Mouse (Mus musculus): ENCODE data around the gene Mn1. TPM values are rescaled to one million over a fixed set of nuclear protein-coding genes. Genes with fewer than 3 reads are reported as not detected.

Gene Mn1
- total and polyA plus RNA-seq, 3 experiments = 5.5 to 23.9 (median 18.7) TPM

GRCm38 (mm10) chr5:111485907-111486306 is 68.7 kb downstream of the Mn1 start:
- Histone ChIP-seq H3K4me3 (no peak overlapping the region), H3K27ac (no peak overlapping the region), H3K36me3 (ENCODE audit: control insufficient read depth, insufficient read depth, low read length) (no peaks in the 10 kb centered on the region), H3K4me1 (ENCODE audit: control insufficient read depth, insufficient read depth, low read length) (no peaks in the 10 kb centered on the region), H3K27me3 (ENCODE audit: control insufficient read depth, insufficient read depth, low read length) (no peaks in the 10 kb centered on the region), H3K79me2 (replicated peaks; ENCODE audit: control insufficient read depth, insufficient read depth, low read length) (no peaks in the 10 kb centered on the region), H3K9ac (ENCODE audit: low read depth, low read length) (no peak overlapping the region)
- TF ChIP-seq POLR2A (IDR thresholded peaks at IDR 0.05; ENCODE audit: insufficient read depth, low read depth, low read length) (no peak), CTCF (IDR thresholded peaks at IDR 0.05) (no peak), EP300 (IDR thresholded peaks at IDR 0.05; ENCODE audit: insufficient read depth, low read depth, low read length) (0 out of 2 replicates have a peak, but pooled peaks have one; percentile 43)
- whole genome bisulfite sequencing = 40% methylated on average over 4 of the region's 4 CpGs
- no peak for DNase-seq
- intact Hi-C loops (cut with DNase I) = no loop called here

DNA sequence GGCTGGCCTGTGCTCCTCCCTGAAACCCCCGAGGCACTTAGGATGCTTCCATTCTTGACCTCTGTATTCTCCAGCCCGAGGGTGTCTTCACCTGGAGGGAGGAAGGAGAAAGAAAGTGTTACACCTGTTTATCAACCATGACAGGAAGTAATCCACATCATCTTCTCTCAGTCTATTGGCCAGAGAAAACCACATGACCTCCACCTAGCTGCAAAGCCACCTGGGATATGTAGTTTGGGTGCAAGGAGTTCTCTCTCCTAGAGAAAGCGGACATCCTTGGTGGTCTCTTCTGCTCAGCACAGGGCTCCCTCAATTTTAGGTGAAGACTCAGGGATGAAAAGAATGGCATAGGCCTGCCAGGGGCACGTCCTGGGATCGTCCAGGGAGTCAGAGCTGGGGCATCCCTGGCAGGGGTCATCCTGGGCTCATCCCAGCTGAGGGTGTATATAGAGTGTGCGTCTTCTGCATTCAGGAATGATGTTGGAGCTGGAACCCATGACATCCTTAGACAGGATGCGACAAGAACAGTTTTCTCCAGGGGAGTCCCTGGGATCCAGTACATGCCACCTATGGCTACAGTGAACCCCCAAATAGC is 72.0 kb downstream of the Mn1 start:
- 83% methylated on average over 7 of the region's 7 CpGs for WGBS
- no peak overlapping the region for H3K4me3 ChIP-seq
- TF ChIP-seq POLR2A (IDR thresholded peaks at IDR 0.05; ENCODE audit: insufficient read depth, low read depth, low read length) (no peak), CTCF (IDR thresholded peaks at IDR 0.05) (no peak), EP300 (IDR thresholded peaks at IDR 0.05; ENCODE audit: insufficient read depth, low read depth, low read length) (no peak)
- no peaks in the 10 kb centered on the region; the same call in 1 of the 2 replicates for H3K4me1 ChIP-seq (ENCODE audit: control insufficient read depth, insufficient read depth, low read length)
- no peaks in the 10 kb centered on the region for H3K36me3 ChIP-seq (ENCODE audit: control insufficient read depth, insufficient read depth, low read length)
- H3K27ac ChIP-seq = no peak overlapping the region
- intact Hi-C loops (cut with DNase I) = no loop called here
- no peaks in the 10 kb centered on the region for H3K27me3 ChIP-seq (ENCODE audit: control insufficient read depth, insufficient read depth, low read length)
- no peak for DNase-seq
- H3K79me2 ChIP-seq (replicated peaks; ENCODE audit: control insufficient read depth, insufficient read depth, low read length) = no peaks in the 10 kb centered on the region
- H3K9ac ChIP-seq (ENCODE audit: low read depth, low read length) = no peak overlapping the region

GRCm38 (mm10) chr5:111490599-111490998 is 73.4 kb downstream of the Mn1 start:
- H3K79me2 ChIP-seq (replicated peaks; ENCODE audit: control insufficient read depth, insufficient read depth, low read length) = no peaks in the 10 kb centered on the region
- DNase-seq = peak; percentile 67 to 80
- intact Hi-C loops (cut with DNase I) = loop anchor here (2.0 kb wide), 2 partner anchors 18 to 74 kb away; partner anchors contain the start of gene Mn1
- no peaks in the 10 kb centered on the region for H3K36me3 ChIP-seq (ENCODE audit: control insufficient read depth, insufficient read depth, low read length)
- WGBS = 31% methylated on average over 4 of the region's 4 CpGs
- H3K4me3 ChIP-seq = peak overlapping the region; percentile 5; the same call in 1 of the 2 replicates
- no peak for TF ChIP-seq CTCF (IDR thresholded peaks at IDR 0.05)
- TF ChIP-seq EP300 (IDR thresholded peaks at IDR 0.05; ENCODE audit: insufficient read depth, low read depth, low read length) = peak; percentile 82
- TF ChIP-seq POLR2A (IDR thresholded peaks at IDR 0.05; ENCODE audit: insufficient read depth, low read depth, low read length) = peak; percentile 42; the same call in 1 of the 2 replicates
- H3K9ac ChIP-seq (ENCODE audit: low read depth, low read length) = peak overlapping the region; percentile 15
- H3K27ac ChIP-seq = peak overlapping the region; percentile 90
- no peaks in the 10 kb centered on the region for H3K27me3 ChIP-seq (ENCODE audit: control insufficient read depth, insufficient read depth, low read length)
- no peaks in the 10 kb centered on the region; the same call in 1 of the 2 replicates for H3K4me1 ChIP-seq (ENCODE audit: control insufficient read depth, insufficient read depth, low read length)

DNA sequence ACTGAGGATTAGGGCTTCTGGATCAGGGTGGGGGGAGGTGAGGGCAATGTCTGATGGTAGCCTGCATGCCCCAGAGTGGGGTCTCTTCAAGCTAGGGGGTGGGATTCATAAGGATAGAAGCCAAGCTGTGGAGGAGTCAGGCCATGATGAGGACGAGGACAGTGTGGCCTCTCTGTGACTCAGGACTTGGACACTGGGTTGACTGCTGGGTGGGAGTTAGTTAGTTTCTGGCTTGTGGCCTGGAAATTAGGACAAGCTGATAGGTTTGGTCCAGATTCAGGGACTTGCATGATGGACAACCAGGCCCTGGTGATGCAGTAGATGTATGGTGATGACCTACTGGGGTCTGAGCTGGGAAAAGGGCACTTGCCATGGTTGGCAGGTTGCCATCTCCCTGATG is 74.3 kb downstream of the Mn1 start:
- Histone ChIP-seq H3K4me1 (ENCODE audit: control insufficient read depth, insufficient read depth, low read length) (no peaks in the 10 kb centered on the region; the same call in 1 of the 2 replicates), H3K4me3 (no peak overlapping the region), H3K36me3 (ENCODE audit: control insufficient read depth, insufficient read depth, low read length) (no peaks in the 10 kb centered on the region), H3K79me2 (replicated peaks; ENCODE audit: control insufficient read depth, insufficient read depth, low read length) (no peaks in the 10 kb centered on the region), H3K27ac (peak overlapping the region; percentile 90), H3K9ac (ENCODE audit: low read depth, low read length) (peak overlapping the region; percentile 15), H3K27me3 (ENCODE audit: control insufficient read depth, insufficient read depth, low read length) (no peaks in the 10 kb centered on the region)
- TF ChIP-seq CTCF (IDR thresholded peaks at IDR 0.05) (no peak), POLR2A (IDR thresholded peaks at IDR 0.05; ENCODE audit: insufficient read depth, low read depth, low read length) (peak; percentile 53), EP300 (IDR thresholded peaks at IDR 0.05; ENCODE audit: insufficient read depth, low read depth, low read length) (no peak)
- 48% methylated on average over 1 of the region's 1 CpGs for WGBS
- peak; percentile 35 to 36 for DNase-seq
- intact Hi-C loops (cut with DNase I) = loop anchor here (2.0 kb wide), 2 partner anchors 19 to 75 kb away; partner anchors contain the start of gene Mn1

GRCm38 (mm10) chr5:111500036-111500435 is 82.9 kb downstream of the Mn1 start:
- intact Hi-C loops (cut with DNase I) = no loop called here
- no peaks in the 10 kb centered on the region for H3K79me2 ChIP-seq (replicated peaks; ENCODE audit: control insufficient read depth, insufficient read depth, low read length)
- H3K4me1 ChIP-seq (ENCODE audit: control insufficient read depth, insufficient read depth, low read length) = no peaks in the 10 kb centered on the region
- 82% methylated on average over 3 of the region's 3 CpGs for WGBS
- DNase-seq = no peak
- H3K4me3 ChIP-seq = no peak overlapping the region
- no peak overlapping the region for H3K9ac ChIP-seq (ENCODE audit: low read depth, low read length)
- H3K36me3 ChIP-seq (ENCODE audit: control insufficient read depth, insufficient read depth, low read length) = no peaks in the 10 kb centered on the region
- TF ChIP-seq EP300 (IDR thresholded peaks at IDR 0.05; ENCODE audit: insufficient read depth, low read depth, low read length) (no peak), POLR2A (IDR thresholded peaks at IDR 0.05; ENCODE audit: insufficient read depth, low read depth, low read length) (no peak), CTCF (IDR thresholded peaks at IDR 0.05) (no peak)
- H3K27me3 ChIP-seq (ENCODE audit: control insufficient read depth, insufficient read depth, low read length) = no peaks in the 10 kb centered on the region
- H3K27ac ChIP-seq = no peak overlapping the region

DNA sequence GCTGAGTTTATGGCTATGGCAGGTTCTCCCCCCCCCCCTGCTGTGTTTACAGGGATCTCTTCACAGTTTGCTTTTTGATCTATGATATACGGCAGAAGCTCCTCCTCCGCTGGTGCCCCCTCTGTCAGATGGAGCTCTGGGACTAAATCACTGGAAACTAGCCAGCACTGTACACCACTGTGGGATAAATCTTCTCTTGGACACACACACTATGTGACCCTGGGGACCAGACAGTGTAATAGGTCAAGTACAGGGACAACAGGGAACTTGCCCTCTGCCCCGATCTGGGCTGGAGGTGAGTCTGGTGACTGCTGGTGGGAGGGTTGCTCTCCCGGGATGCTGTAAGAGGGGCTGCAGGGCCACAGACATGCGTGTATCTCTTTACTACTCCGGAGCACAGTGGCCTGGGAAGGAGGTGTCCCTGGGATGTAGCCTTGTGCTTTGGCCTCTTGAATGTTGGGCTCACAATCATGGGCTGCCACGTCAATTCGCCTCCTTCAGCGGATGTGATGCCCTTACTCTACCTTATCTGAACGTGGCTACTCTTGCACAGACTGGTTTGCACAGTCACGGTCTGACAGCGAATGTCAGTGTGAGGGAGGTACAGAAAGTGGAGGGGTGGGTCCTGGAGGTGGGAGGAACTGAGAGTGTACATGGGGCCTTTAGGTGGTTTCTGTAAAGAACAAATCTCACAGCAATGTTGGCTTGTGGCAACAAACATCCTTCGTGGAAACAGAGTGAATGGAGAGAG is 84.7 kb downstream of the Mn1 start:
- WGBS = 76% methylated on average over 13 of the region's 13 CpGs
- Histone ChIP-seq H3K4me1 (ENCODE audit: control insufficient read depth, insufficient read depth, low read length) (peaks cover 5% of the 10 kb centered on the region), H3K9ac (ENCODE audit: low read depth, low read length) (no peak overlapping the region), H3K4me3 (no peak overlapping the region), H3K27ac (no peak overlapping the region), H3K79me2 (replicated peaks; ENCODE audit: control insufficient read depth, insufficient read depth, low read length) (no peaks in the 10 kb centered on the region), H3K36me3 (ENCODE audit: control insufficient read depth, insufficient read depth, low read length) (no peaks in the 10 kb centered on the region), H3K27me3 (ENCODE audit: control insufficient read depth, insufficient read depth, low read length) (no peaks in the 10 kb centered on the region)
- no peak for DNase-seq
- TF ChIP-seq CTCF (IDR thresholded peaks at IDR 0.05) = no peak
- no peak for TF ChIP-seq EP300 (IDR thresholded peaks at IDR 0.05; ENCODE audit: insufficient read depth, low read depth, low read length)
- no peak for TF ChIP-seq POLR2A (IDR thresholded peaks at IDR 0.05; ENCODE audit: insufficient read depth, low read depth, low read length)
- intact Hi-C loops (cut with DNase I) = no loop called here

All from heart, adult 2 months (tissue).